Mouse (Mus musculus) G1E (cell line): ENCODE data around the gene Itga9.

ENCODE experiments used
- CTCF ChIP-seq: IDR thresholded peaks from 2 replicates; pipeline ENCODE4 v1.5.1; 2012; ENCODE audit warnings: low read depth, low read length, inconsistent platforms, mixed read lengths
- GATA1 ChIP-seq: IDR thresholded peaks from 2 replicates; pipeline ENCODE4 v1.6.1; 2012; ENCODE audit warnings: borderline replicate concordance, low read length, inconsistent platforms, mixed read lengths
- GATA2 ChIP-seq: IDR thresholded peaks from 2 replicates; pipeline ENCODE4 v1.6.1; 2012; ENCODE audit warnings: low read depth, low read length, inconsistent platforms, borderline replicate concordance
- POLR2AphosphoS5 ChIP-seq: IDR thresholded peaks from 2 replicates; pipeline ENCODE4 v1.6.1; 2012; ENCODE audit warnings: low read depth, low read length, inconsistent platforms; ENCODE audit not compliant: insufficient replicate concordance
- TAL1 ChIP-seq: conservative IDR thresholded peaks from 2 replicates; pipeline ENCODE4 v1.6.1; 2012; ENCODE audit warnings: low read depth, low read length, inconsistent platforms, mixed read lengths

DNA sequence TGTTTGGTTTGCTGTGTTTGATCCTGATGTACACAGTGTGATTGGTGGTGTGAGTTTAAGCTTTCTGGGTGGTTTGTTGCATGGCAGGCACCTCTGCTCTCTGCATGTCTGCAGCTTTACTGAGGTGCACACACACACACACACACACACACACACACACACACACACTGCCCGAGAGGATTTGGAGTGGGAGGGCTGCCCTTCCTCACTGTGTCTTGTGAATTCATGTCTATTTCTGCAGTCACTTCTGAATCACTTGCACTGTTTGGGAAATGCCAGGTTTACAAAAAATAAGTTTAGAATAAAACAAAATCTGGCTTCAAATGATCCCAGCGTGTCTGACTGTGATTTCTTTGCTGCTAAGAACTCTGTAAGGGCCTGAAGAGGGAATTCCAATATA, 294.2 kb downstream of the Itga9 start:
- TF ChIP-seq TAL1 (no peak), CTCF (no peak), GATA1 (no peak), GATA2 (no peak), POLR2AphosphoS5 (no peak)
